Mouse (Mus musculus) left cerebral cortex, postnatal 4 days (tissue): Measurements from ENCODE around the gene Nkx2-5. TPM values are rescaled to one million over a fixed set of nuclear protein-coding genes. Genes with fewer than 3 reads are reported as not detected.

Experiments used
- DNase-seq: peaks from one replicate; pipeline ENCODE4 v3.0.0-alpha.2; 2022
- intact Hi-C: fragments of 180-260 bp; cut with DNase I; formaldehyde crosslinking; loops from one replicate; pipeline ENCODE4 v1.15.1; 2025
- total RNA-seq, 2 experiments: library from RNA; stranded (reverse); gene quantifications; 2 replicates each; pipeline ENCODE4 v1.2.3; 2021

Nkx2-5 gene
- total RNA-seq, 2 experiments from 2014 or later: not detected

- no peak for DNase-seq
- intact Hi-C loops: no loop called here
These were observed 6.3 kb upstream of the Nkx2-5 start for GRCm38 (mm10) chr17:26851136-26851460.

GRCm38 (mm10) chr17:26850358-26851135 lies 5.7 kb upstream of the Nkx2-5 start:
- DNase-seq: no peak
- intact Hi-C loops: no loop called here

GRCm38 (mm10) chr17:26849746-26850357 lies 5.0 kb upstream of the Nkx2-5 start:
- intact Hi-C loops: no loop called here
- no peak for DNase-seq

GRCm38 (mm10) chr17:26849106-26849745 lies 4.4 kb upstream of the Nkx2-5 start:
- DNase-seq: no peak
- intact Hi-C loops: no loop called here

GRCm38 (mm10) chr17:26848236-26848635 lies 3.4 kb upstream of the Nkx2-5 start:
- DNase-seq: no peak
- intact Hi-C loops: no loop called here

GRCm38 (mm10) chr17:26847801-26848200 lies 3.0 kb upstream of the Nkx2-5 start:
- intact Hi-C loops: no loop called here
- DNase-seq: no peak

GRCm38 (mm10) chr17:26846411-26846810 lies 1.6 kb upstream of the Nkx2-5 start:
- intact Hi-C loops: no loop called here
- DNase-seq: no peak

- intact Hi-C loops: no loop called here
- no peak for DNase-seq
These were observed 591 bp upstream of the Nkx2-5 start for GRCm38 (mm10) chr17:26845149-26846050.

- no peak for DNase-seq
- intact Hi-C loops: no loop called here
These were observed 398 bp downstream of the Nkx2-5 start for GRCm38 (mm10) chr17:26844371-26844851.

GRCm38 (mm10) chr17:26843696-26844236 lies 1.0 kb downstream of the Nkx2-5 start:
- intact Hi-C loops: no loop called here

GRCm38 (mm10) chr17:26843229-26843567 lies 1.6 kb downstream of the Nkx2-5 start:
- DNase-seq: no peak
- intact Hi-C loops: no loop called here

More at GRCm38 (mm10) chr17:26843696-26844236, 1.0 kb downstream of the Nkx2-5 start:
- no peak for DNase-seq

GRCm38 (mm10) chr17:26842431-26843228 lies 2.2 kb downstream of the Nkx2-5 start:
- no peak for DNase-seq
- intact Hi-C loops: no loop called here

- DNase-seq: no peak
- intact Hi-C loops: no loop called here
These were observed 2.8 kb downstream of the Nkx2-5 start for GRCm38 (mm10) chr17:26841981-26842380.

GRCm38 (mm10) chr17:26840922-26841731 lies 3.7 kb downstream of the Nkx2-5 start:
- intact Hi-C loops: no loop called here
- no peak for DNase-seq

- DNase-seq: no peak
- intact Hi-C loops: no loop called here
These were observed 4.4 kb downstream of the Nkx2-5 start for GRCm38 (mm10) chr17:26840439-26840780.

GRCm38 (mm10) chr17:26839718-26840438 lies 4.9 kb downstream of the Nkx2-5 start:
- no peak for DNase-seq
- intact Hi-C loops: no loop called here

- intact Hi-C loops: no loop called here
- DNase-seq: no peak
These were observed 5.7 kb downstream of the Nkx2-5 start for GRCm38 (mm10) chr17:26838911-26839717.
